Mouse (Mus musculus) cerebellum, adult 8-10 months (tissue): ENCODE measurements around the gene Ganab.

ENCODE experiments used
- DNase-seq: peaks from one replicate; pipeline ENCODE4 v3.0.0; 2022

Gene Ganab

GRCm38 (mm10) chr19:8930117-8930516, 32.2 kb downstream of the Ganab start:
- DNase-seq: no peak

DNA sequence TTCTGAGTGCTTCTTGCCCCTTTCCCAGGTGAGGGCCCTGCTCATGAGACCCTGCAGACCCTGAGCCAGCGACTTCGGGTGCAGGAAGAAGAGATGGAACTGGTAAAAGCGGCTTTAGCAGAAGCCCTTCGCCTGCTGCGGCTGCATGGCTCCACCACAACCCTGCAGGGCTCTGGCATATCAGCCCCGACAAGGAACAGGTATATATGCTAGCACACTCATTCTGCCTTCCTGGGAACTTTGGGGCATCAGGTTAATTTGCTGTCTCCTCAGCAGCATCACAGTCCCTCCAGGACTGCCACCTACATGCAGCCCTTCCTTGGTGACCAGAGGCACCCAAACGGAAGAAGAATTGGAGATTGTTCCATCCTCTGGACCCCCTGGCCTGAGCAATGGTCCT, 32.9 kb downstream of the Ganab start:
- no peak for DNase-seq

DNA sequence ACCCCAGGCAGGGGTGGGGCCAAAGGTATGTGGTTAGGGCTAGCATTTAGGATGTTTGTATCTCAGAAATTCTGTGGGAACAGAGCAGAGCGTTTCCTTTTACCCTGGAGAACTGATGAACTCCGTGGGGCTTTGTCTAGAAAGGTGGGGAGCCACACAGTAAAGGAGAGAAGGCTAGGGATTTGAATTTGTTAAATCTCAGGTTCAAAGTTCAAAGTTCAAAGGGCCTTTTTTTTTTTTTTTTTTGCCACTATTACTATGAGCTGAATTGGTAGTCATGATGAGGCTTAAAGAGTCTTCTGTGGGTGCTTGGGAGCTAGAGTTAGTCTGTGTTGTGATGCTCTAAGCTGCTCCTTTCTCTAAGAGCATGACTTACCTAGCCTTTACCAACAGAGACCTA, 38.9 kb downstream of the Ganab start:
- no peak for DNase-seq

DNA sequence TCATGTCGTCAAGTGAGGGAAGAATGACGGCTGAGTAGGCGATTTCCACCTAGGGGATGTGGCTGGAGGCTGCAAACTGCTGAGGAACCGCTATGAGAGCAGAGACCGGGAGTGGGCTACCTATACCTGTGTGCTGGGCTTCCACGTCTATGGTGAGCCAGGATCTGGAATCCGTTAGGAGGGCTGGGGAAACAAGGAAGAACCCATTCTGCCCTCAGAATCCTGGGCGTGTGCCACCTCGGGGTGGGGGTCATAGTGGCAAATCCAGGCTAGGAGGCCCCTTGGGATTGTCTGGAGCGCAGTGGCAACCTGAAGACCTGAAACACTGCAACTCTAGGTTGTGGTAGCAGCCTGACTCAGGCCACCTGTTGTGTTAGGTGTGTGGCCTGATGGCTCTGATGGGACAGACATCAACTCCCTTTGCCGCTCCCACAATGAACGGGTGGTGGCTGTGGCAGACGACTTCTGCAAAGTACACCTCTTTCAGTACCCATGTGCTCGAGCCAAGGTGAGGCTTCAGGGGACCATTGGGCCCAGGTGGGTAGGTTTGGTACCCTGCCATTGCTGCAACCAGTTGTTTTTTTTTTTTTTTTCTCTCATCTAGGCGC, 42.8 kb downstream of the Ganab start:
- DNase-seq: peak; percentile 47

GRCm38 (mm10) chr19:8941136-8941514, 43.3 kb downstream of the Ganab start:
- no peak for DNase-seq

DNA sequence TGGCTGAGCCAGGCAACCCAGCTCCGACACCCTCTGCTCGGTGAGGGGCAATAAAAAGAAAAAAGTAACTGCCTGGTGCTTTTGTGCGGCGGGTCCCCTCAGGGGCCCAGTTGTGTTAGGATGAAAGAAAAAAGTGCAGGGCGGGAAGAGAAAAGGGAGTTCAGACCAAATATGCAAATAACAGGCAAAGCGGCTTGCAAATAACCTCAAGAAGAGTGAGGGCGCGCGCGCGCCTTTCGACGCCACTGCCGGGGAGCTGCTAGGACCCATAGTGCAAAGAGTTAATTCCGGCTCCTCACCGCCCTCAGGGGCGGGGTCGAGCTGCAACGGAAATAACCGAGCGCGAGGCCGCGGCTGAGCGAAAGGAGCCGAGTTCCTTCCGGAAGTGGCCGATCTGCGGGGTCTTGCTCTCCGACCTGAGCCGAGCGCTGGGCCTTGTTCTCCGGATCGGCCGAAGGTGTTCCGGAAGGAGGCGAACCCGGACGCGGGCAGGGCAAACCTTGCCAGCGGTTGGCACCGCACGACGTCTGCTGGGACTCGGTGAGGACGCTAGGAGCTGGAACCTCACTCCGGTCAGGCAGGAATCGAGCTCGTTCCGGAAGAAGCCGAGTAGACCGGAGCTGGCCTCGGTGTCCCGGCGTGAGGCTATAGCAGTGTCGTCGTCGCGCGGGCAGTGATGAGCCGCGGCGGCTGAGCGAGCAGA, 43.8 kb downstream of the Ganab start, which contains the start of gene Mta2:
Gene Mta2 (plus strand): TSS at position 361 of the 703 bp plus-strand sequence.
- DNase-seq: peak; percentile 97

DNA sequence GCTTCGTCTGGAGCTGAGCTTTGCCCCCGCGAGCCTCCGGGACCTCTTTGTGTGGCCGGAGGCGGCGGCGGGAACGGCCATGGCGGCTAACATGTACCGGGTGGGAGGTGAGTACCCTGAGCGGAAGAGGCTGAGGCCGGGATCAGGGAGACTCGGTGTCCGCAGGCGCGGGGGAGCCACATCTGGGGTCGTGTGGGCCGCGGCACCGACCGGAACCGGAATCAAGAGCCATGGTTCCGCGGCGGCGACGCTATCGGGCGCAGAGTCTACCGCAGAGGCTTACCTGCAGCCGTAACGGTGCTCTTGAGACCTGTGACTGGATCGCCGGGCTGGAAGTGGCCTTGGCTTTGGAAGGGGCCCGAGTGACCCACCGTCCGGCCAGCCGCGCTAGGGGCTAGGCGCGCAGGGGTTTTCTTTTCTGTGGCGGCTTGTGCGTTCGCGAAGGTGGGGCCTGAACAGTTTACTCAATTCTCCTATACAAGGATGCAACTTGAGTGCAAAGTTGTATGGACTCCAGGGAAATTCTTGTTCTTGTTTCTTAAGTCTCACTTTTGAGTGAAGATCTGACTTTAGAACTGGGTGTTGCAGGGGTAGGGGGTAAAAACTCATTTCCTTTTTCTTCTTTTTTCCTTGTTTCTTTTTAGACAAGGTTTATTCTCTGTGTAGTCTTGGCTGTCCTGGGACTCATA, 44.5 kb downstream of the Ganab start:
- DNase-seq: no peak

DNA sequence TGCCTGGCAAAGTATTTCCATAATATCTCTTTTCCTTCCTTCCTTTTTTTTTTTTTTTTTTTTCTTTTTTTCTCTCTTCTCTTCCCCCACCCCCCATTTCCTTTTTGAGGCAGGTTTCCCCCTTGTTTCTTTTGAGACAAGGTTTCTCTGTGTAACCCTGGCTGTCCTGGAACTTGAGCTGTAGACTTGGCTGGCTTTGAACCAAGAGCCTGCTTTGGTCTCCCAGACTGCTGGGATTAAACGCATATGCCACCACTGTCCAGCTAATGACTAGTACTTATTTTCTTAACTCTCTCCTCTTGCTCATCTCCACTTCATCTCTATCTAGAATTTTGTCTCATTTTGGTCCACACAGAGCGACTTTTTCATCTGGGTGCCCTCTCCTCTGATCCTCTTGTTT, 45.2 kb downstream of the Ganab start:
- DNase-seq: no peak

- DNase-seq: no peak
These were observed 46.2 kb downstream of the Ganab start for GRCm38 (mm10) chr19:8944062-8944461.

DNA sequence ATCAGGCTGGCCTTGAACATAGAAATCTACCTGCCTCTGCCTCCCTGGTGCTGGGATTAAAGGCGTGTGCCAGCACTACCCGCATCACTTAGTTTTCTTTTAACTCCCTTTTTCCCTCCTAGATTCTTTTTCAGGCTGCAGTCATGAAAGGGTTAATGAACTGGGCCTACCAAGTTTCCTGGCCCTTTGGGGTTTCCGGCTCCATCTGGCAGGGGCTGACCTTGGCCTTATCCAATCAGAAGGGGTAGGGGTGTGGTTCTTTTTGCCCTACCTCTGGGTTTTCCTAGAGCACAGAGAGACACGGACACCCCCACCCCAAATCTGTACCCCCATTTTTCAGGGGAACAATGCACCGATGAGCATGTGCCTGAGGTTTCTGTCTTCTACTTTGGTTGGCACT, 46.9 kb downstream of the Ganab start:
- DNase-seq: peak; percentile 20

DNA sequence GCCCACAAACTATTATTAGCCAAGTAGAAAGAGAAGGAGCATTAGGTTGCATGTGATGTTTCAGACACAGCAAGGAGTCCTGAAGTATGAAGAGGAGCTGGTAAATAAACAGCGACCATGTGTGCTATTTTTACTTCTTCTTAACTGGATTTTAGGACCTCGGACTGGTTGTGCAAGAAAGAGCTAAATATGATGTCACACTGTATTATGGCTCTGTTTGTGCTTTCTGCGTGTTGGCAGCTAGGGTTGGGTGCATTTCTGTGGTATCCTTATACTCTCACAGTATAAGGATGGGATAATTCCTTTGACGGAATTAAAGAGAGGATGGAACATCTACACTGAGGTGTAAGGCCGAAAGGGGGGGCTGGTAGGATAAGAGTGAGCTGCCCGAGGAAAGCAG, 47.4 kb downstream of the Ganab start:
- DNase-seq: no peak

DNA sequence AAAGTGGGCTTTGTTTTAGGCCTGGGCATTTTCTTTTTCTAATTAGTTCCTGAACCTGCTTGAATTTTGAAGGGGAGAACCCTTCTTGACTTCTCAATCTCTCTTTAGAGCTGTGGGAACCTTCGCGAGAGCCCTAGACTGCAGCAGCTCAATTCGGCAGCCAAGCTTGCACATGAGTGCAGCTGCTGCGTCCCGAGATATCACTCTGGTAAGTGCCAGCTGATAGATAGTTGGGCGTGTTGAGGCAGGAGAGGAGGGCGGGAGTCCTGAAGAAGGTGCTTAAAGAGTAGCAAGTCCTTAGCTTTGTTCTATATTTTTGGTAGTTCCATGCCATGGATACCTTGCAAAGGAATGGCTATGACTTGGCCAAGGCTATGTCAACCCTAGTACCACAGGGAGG, 49.1 kb downstream of the Ganab start:
- DNase-seq: no peak

GRCm38 (mm10) chr19:8950190-8950589, 52.3 kb downstream of the Ganab start:
- DNase-seq: no peak

GRCm38 (mm10) chr19:8952241-8952640, 54.4 kb downstream of the Ganab start:
- DNase-seq: peak; percentile 25

- DNase-seq: peak; percentile 92
These were observed 55.5 kb downstream of the Ganab start, which contains the start of gene Tut1 for GRCm38 (mm10) chr19:8953135-8954039. Gene Tut1, plus strand, starts transcription at chr19:8953847.

DNA sequence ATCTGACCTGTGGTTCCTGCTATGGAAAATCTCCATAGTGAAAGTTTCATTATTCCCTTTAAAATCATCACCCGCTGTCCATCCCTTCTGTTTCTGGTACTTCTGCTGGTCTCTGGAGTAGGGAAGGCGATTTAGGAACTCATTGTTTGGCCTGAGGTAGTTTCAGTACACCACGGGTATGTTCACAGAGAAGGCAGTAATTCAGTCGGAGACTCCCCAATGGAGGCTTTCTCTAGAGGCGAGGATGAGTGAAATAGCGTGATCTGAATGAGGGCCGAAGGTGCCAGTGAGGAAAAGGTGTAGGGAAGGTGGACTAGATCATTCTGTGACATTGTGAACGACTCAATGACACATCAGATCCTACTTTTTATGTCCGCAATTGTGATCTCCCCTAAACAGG, 56.3 kb downstream of the Ganab start:
- peak; percentile 17 for DNase-seq

DNA sequence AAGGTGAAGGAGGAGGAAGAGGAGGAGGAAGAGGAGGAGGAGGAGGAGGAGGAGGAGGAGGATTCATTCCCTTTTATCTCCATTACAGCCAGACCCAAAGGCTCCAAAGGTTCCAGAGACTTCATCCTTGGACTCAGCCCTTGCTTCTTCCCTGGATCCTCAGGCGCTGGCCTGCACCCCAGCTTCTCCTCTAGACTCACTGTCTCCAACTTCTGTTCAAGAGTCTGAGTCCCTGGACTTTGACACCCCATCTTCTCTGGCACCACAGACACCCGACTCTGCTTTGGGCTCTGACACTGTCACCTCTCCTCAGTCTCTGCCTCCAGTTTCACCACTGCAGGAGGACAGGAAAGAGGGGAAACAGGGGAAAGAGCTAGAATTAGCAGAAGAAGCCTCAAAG, 64.4 kb downstream of the Ganab start:
- no peak for DNase-seq

DNA sequence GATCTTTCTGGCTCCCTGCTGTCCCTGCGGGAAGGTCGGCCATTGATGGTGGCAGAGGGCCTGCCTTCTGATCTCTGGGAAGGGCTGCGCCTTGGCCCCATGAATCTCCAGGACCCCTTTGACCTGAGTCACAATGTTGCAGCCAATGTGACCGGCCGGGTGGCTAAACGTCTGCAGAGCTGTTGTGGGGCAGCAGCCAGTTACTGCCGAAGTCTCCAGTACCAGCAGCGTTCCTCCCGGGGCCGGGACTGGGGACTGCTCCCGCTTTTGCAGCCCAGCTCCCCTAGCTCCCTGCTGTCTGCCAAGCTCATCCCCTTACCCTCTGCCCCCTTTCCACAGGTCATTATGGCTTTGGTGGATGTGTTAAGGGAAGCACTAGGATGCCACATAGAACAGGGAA, 67.2 kb downstream of the Ganab start:
- DNase-seq: peak; percentile 25

GRCm38 (mm10) chr19:8965771-8966170, 67.9 kb downstream of the Ganab start:
- peak; percentile 51 for DNase-seq

- no peak for DNase-seq
These were observed 68.3 kb downstream of the Ganab start for GRCm38 (mm10) chr19:8966198-8966589.
